Mouse (Mus musculus) layer of hippocampus, adult 9-10 months (tissue): ENCODE results near the gene Mvp.

Experiments
- DNase-seq: peaks from one replicate; pipeline ENCODE4 v3.0.0; 2022; ENCODE audit warnings: low spot score

Gene Mvp

DNA sequence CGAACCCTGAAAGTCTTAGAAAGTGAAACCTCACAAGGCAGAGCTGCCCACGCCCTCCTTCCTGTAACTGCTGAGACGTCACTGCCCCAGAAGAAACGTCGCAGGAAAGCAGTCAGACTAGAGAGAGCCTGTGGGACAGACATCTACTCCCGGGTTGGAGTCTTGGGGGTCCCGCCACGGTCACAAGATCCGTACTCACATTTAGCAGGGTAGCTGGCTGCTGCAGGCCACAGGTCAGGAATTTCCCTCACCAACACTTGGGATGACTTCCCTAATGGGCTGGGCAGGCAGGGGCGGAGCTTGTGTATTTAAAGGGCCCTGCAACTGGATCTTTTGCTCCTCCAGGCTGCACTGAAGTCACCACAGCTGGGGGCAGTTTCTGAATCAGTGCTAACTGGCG, at the start of gene Mvp:
Gene Mvp (minus strand): TSS at position 302 of the 400 bp plus-strand sequence.
- DNase-seq, result no peak

DNA sequence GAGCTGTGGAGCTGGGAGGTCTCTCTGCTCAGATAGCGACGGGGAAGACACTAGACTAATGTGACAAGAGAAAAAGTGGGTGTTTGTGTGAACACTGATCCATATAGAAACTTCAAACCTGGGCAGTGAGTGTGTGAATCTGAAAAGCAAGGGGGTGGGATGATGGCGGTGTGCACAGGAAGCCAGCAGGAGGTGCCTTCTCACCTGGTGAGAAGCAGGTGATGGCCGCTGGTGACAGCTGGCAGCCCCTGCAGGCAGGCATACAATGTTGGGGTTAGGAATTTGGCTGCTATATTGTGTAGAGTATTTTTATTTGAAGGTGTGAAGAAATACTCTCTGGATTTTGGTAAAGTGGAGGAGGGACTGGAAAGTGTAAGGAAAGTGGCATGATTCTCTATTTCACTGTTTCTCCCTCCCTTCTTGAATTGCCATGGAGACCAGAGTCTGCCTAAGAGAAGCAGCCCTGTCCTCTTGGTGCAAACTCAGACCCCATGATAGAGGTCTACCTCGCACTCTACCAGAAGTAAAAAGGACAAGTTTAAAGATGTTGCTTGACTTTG, 40.7 kb upstream of the Mvp start:
- DNase-seq, result no peak

DNA sequence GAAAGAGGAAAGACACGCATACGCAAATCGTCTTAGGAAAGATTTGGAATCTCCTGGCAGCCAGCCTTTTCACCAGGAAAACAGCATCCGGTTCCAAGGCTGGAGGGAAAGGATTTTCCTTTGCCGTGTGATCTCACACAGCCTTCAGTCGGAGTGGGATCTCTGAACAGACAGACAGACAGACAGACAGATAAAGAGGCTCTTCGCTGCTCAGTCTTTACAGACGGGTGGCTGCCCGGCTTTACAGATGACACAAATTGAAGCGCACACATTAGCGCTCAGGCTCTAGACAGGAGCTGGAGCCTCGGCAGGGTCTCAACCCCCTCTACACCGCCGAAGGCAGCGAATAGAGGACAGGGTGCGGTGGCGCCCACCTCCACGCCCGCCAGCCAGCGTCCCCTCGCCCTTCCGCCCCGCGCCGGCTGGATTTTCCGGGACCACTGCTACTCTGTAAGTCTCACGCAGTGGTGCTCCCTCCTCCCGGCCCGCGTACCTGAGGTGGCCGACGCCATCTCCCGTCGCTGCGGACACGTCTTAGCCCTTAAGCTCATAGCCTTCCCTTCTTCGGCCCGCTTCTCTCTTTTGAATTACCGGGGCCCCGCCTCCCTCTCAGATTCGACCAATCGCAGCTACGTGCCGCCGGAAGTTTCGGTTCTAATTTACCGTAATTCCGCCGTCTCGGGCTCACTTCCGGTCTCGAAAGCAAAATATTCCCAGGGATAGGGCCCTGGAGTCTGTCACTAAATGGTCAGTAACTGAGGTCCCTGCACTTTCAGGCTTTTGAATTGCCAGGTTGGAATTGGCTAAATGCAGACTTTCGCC, 27.6 kb upstream of the Mvp start, which contains the start of gene Kif22:
Gene Kif22 (minus strand): TSS at position 621 of the 822 bp plus-strand sequence.
- DNase-seq, result no peak

DNA sequence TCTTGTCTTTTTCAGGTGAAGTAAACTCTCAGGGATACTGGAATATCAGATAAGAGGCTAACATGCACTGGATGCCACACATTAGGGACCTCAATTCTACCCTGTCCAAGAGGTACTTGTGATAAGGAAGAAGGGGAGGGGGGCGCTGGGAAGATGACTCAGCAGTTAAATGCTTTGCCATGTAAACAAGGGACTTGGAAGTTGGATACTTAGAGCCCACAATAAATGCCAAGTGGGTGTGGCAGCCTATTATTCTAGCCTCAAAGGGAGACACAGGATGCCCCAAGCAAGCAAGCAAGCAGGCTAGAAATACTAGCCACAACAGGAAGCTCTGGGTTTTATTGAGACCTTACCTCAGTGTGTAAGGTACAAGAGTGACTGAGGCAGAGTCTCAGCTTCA, 16.8 kb upstream of the Mvp start:
- no peak for DNase-seq

DNA sequence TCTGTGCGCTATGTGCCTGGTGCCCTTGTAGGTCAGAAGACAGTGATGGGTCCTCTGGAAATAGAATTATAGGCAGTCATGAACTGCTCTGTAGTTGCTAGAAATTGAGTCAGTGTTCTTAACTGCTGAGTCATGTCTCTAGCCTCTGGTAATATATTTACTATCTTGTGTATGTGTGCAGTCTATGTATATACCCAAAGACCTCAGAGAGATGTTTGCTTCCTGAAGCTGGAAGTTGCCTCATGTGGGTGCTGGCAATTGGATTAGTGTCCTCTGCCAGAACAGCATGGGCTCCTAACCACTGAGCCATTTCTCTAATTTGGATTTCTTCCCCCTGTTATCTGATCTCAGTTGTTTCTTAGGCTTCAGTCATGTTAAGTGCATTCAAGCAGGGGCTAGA, 15.8 kb upstream of the Mvp start:
- DNase-seq, result no peak

DNA sequence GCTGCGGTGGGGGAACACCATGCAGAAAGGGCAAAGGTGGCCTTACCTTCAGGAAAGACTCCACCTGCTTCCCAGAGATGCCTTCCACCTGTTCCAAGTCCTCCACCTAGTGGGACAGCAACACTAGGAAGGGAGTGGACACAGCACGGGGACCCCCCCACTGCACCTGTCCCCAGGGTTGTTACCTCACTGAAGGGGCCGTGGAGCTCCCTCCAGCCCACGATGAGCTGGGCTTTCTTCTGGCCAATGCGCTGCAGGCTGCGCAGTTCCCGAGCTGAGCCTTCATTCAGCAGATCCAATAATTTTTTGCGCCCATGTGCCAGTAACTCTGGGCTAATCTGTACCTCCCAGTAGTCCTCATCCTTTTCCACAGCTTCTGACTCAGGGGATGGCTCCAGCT, 13.5 kb upstream of the Mvp start:
- DNase-seq, result no peak

DNA sequence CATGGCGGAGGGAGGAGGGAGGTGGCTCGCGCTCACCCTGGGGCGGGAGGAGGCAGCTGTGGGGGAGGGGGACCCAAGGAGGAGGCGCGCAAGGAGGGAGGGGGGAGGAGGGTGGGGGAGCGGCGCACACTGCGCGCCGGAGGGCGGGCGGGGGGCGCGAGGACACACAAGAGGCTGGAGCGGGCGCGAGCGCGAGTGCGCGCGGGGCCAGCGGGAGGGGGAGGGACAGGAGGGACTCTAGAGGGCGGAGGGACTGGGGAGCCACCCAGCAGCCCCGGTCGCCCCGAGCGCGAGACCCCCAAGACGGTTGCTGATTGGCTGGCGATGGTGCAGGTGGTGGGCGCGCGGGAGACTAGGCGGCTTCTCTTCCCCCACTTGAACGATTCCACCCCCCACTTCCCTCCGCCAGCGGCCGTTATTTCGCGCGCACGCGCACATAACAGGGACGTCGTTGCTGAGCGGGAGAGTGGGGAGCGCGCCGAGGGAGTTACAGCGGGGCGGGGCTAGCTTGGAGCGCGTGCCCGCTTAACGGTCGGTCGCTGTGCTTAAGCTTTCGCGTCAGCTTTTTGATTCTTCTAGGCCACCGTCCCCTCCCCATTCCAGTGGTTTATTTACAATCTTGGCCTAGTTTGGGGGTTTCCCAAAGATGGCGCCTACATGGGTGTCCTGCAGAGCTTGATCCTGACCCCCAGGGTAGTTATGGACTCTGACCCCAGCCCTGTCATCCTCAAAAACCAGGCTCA, 12.7 kb upstream of the Mvp start, which contains the start of gene Maz:
Gene Maz (minus strand): TSS at position 54 of the 743 bp plus-strand sequence.
- DNase-seq, result peak; percentile 99

DNA sequence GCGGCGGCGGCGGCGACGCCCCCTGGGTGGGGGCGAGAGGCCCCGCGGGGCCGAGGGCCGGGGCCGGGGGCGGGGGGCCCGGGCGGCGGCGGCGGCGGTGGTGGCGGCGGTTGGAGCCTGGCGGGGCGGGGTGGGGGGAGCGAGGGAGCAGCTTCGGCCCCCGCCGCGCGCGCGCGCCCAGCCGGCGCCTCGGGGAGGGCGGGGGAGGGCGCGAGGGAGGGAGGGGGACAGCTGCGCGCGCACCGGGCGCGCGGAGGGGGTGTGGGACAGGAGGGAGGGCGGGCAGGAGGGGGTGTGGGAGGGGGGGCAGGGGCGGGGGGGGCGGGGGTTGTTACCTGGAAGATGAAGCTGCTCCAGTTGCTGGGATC, 12.2 kb upstream of the Mvp start:
- no peak for DNase-seq

DNA sequence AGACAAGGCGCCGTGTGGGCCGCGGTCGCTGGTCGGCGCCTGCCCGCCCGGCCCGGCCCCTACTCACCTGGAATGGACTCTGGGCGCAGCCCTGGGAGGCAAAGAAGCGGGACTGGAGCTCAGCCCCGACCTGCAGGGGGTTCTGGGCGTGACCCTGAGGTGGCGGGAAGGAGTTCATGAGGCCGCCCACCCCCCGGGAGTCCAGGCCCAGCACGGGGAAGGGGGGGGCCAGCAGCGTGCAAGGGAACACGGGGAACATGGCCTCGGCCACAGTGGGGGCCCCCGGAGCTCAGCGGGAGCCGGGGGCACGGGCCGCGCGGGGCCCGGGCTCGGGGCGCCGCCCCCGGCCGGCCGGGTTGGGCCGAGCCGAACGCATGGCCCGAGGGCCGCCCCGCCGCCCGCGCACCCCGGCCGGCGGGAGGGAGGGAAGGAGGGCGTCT, 11.8 kb upstream of the Mvp start:
- no peak for DNase-seq

DNA sequence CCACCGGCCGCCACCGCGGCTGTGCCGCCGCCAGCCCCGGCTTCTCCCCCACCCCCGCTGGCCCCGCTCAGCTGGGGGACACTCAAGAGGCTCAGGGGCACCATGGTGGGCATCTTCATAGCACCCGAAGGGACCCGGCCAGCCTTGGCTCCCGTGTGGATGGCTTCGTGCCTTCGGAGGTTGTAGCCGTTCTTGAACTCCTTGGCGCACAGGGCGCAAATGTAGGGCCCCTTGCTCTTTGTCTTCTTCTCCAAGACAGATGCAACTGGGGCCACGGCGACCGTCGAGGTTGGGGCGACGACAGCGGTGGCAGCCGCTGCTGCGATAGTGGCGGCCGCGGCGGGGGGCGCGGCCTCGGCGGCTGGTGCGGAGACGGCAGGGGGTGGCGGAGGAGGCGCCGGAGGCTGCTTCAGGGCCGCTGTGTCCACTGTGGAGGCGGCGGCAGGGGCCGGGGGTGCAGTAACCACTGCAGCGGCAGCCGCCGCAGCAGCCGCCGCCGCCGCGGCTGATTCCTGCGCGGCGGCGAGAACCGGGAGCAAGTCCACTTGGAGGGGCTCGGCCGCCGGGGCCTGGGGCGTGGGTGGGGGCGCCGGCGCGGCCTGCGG, 11.2 kb upstream of the Mvp start:
- no peak for DNase-seq

DNA sequence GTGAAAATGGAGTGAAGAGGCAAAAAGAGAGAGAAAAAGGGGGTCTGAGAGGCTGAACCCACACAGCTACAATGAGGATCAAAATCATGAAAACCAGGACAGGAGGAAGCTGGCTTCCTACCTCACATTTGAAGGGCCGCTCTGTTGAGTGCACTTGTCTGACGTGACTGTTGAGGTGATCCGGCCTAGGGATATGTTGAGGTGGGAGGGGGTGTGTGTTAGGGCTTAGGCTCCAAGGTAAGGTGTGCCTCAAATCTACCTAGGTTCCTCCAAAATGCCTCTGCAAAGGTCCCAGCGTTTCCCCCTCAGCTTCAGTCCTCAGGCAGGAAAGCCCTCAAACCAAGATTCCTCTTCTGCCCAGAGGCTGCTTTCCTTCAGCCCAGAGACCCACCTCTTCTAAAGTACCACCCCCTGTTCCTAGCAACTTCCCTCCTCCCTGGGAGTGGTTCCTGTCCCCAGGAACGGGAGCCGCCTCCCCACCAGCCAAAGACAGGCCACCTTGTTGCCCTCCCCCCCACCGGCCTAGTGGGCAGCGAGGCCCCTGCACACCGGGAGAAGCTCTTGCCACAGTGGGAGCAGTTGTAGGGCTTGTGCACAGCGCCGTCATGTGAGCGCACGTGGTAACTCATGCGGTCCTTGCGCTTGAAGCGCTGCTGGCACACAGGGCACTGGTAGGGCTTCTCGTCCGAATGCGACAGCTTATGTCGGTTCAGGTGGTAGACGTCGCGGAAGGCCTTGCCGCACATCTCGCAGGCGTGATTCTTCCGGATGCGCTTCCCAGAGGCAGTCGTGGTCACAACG, 10.5 kb upstream of the Mvp start:
- no peak for DNase-seq

DNA sequence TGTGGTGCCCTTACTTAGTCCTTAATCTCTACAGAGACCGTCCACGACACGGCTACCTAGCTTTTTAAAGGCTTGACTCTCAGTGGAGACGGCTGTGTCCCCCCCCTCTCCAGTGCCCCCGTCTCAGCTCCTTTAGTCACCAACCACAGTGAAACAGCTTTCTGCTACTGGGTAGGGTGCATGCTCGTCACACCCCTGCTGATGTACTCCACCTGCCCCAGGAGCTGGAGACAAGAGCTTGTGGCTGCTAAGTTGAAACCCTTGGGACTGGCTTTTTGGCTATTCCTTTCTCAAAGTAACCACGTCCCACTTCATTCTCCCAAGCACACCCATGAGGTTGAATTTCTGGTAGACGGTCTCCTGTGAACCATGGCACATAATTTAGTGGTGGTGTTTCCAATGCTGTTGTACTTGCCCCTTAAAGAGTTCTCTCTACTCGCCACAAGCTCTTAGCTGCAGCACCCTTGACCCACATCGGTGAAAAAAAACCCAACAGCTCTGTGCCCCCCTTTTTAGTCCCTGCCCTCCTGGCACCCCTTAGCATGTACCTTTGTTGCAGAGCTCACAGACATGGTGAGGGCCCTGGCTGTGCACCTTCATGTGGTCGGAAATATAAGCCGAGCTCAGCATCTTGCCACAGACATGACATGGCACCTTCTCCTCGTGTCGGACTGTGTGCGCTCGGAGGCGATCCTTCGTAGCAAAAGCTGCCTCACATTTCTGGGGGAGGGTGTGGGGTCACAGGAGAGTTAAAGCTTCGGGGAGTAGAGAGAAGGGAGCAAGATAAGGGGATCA, 9.7 kb upstream of the Mvp start:
- DNase-seq, result no peak

DNA sequence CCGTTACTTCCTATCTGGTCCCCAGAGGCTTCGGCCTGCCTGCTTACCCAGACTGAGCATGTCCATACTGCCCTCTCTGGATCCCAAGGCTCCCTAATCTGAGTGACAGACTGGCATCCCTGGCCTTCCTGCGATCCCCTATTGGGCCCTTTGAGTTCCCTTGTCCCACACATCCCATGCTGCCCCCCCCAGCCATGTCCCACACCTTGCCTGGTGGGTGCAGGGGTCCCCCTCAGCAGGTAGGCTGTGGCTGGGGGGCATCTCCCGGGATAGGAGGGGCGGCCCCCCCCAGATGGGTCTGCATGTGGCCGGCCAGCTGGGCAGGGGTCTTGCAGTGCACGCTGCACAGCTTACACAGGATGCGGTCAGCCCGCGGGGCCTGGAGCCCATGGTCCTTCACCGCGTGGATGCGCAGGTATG, 8.9 kb upstream of the Mvp start:
- no peak for DNase-seq

DNA sequence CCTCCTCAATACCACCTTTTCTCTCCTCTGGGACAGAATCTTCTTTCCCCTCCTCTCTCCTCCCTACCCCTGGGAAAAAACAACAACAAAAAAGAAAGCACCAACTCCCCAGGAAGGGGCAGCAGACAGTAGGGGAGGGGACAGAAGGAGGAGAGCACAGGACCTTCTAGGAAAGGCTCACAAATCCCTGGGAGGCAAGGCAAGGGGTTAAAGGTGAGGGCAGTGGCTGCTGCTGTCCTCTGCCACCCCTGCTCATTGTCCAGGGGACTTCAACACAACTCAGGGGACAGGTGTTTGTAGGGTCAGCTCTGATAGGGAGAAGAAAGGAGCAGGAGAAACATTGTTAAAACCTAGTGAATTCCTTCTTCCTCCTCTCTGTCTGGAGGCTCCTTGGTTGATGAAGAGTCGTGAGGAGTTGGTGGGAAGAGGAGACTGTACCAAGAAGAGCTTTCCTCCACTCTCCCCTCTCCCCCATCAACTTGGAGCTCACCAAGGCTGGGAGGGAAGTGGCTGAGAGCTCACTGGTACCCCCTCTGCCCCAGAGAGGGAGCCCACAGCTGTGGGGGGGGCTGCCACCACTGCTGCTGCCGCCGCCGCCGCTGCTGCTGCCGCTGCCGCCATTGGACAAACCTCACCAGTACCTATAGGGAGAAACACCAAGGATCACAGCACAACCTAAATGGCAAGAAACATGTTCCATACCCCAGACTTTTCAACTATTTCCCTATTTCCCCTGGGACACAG, 8.3 kb upstream of the Mvp start:
- DNase-seq, result no peak

DNA sequence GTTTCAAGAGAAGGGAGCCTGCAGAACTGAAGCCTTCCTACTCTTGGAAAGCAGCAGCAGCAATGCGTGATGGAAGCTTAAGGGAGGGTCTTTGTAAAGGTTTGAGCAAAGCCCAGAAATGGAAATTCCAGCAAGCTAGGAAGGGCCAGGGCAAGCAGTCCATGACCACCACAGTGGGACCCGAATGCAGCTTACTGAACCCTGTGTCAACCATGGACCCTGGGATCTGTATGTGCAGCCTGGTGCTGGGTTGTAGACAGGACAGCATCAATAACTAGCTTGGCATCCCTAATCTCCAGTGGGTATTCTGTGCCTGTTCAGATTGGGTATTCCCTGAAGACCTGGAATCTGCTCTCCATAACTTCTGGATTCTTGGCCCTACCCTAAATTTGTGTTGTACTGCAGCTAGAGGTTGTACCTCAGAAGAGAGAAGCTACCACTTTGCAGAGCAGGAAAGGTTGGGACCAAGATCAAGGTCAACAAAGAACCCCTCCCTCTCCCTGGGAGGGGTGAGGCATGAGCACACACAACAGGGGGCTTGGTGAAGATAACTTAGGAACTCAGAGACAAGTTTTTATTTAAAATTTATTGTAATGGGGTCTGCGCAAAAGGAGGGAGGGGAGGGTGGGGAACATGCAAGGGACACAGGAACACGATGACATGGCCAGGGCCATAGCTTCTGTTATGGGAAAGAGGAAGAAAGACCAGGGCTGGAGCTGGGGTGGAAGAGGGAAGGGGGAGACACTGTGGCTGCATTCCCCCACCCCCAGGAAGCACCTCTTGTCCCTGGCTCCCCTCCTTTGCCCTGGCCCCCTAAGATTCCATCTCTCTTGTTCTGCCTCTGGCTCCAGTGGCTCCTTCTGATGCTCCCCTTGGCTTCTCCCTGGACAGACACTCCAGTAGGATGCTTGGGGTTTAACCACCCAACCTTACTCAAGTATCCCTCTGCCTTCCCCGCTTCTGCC, 7.4 kb upstream of the Mvp start:
- no peak for DNase-seq

DNA sequence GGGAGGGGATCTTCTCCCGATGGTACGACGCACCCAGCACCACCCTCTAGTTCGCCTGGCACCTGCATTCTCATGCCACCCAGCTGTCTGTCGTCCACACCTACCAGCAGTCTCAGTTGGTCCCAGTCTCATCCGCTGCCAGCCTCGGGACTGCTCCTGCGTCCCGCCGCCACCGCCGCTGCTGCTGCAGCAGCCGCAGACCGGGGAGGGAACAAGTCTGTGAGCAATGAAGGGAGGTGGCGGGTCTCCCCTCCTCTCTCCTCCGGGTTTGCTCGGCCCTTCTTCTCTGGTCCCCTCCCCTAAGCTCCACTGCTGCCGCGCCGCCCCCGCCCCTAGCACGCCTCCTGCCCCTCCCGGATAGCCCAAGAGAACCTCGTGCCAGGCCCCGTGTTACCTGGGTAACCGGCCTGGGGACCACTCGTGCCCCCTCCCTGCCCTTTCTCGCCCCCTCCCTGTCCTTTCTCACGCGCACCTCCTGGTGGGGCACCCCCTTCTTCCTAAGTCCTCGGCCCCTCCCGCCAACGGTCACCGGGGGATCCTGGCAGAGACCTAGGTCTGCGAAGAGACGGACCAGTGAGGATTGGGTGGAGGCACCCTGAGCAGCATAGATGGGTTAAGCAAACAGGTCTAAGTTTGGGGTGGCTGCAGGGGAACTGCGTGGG, 6.6 kb upstream of the Mvp start, which contains the start of the genes Gm42742 and Prrt2:
Gene Gm42742 (minus strand): TSS at position 197 of the 662 bp plus-strand sequence.
Gene Prrt2 (minus strand): TSS at position 311 of the 662 bp plus-strand sequence.
- no peak for DNase-seq

DNA sequence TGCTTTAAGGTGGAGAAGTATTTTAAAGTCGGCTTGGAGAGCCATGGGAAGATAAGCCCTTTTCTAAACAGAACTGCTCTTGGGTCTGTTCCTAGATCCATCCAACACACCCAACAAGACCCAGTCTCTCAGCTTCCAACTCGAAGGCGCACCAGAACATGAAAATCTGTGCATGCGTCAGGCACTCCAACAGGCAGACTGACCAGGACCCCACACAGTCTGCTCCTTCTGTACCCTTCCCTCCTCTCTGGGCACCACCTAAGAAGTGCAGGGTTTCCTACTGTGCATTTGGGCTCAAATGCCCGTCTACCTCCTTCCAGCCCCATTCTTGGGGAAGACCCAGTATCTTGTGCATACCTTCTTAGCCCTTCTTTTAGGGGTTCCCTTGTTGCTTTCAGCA, 6.1 kb upstream of the Mvp start:
- no peak for DNase-seq

DNA sequence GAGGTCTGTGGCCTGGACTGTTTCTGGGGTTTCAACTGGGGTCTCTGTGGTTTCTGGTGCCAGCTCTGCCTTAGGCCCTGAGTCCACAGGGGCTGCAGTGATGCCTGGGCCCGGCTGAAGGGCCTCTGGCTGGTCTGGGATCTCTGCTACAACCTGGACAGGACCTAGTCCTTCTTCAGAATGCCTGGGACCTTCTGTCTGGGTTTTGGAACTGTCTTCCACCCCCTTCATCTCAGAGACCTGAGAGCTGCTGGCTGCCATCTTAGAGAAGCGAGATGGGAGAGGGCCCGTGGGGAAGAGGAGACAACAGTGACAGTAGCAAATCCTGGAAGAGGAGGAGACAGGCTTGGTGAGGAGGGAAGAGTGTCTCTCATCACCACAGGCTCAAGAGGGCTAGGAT, 5.6 kb upstream of the Mvp start:
- DNase-seq, result no peak
